Mouse (Mus musculus): ENCODE measurements around the gene Map2k5.

The Map2k5 gene

DNA sequence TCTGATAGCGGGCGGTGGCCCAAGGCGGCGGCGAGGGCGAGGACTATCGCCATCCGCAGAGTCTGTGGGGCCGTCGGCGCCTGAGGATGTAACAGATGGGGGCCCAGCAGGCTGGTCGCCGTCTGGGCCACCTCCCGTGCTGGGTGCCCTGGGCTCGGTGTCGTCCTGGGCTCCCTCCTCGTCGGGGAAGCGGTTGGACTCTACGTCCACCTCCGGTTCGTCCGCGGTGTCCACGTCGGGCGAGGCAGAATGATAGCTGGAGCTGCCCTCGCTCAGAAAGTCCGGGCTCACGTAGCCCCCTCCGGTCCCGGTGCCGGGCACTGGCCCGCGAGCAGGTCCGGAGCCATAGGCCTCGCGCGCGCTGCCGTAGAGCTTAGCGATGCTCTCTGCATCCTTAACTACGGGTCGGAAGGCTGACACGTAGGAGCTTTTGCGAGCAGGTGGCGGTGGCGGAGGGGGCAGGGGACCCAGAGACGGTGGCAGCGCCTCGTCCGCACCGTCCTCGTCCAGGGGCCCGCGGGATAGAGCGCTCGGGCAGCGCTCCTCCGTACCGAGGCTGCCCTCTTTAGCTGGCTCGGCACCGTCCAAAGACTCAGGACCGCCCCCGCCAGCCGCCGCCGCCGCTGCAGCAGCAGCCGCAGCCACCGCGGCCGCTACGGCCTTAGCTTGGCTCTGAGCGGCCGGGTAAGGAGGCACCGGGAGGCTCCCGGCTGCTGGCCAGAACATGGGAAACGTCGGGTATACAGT is 233.0 kb downstream of the Map2k5 start:
- no peak for DNase-seq

DNA sequence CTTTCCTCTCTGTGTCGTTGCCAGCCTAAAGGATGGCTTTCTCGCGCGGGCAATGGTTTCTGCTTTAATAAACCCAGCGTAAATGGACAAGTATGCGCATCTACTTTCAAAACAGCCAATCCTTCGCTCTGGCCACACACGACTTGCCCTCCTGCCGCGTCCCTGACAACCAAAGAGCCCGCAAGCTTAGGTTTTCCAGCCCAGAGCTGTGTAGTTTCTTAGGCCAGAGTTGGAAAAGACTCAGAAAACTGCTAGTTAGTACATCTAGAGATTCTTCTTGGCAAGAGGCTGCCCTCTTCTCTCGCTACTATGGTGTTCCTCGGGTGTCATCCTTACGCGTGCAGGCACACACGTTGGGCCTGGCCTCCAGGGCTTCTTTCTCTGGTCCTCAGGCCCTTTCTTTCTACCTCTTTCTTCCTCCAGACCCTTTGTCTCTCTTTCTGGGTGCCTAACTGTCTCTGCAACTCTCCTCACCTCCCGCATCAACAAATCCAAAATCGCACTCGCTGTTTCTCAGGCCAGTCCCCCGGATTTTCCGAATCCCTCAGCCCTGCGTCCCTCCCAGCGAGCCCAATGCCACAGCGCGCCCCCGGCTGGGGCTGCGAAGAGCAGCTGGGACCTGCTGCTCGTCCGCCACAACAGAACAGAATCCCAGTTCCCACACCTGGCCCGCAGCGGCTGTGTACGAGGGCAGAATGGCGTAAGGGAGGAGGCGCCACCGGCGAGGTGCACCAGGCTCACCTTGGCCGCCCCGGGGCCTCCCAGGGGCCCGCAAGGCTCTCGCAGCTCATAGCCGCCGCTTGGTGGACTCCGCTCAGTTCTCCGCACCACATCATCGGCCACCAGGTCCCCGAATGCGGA is 233.8 kb downstream of the Map2k5 start:
- DNase-seq: no peak

DNA sequence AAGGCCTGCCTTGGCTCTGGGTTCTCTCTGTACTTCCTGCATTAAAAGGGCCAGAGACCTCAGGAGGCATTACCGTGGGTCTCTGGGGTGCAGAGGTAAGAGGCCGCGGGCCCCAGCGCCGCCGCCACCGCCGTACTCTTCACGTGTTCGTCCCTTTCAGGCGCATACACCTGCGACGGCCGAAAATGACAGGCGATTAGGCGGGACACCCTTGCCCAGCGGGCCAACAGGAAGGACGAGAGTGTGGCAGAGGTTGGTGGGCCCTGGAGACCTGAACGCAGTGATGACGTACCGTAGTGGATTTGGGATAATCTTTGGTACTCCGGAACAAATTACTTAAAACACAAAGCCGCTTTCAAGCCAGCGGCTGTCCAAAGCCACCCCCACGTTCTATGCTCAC is 234.5 kb downstream of the Map2k5 start:
- no peak for DNase-seq

DNA sequence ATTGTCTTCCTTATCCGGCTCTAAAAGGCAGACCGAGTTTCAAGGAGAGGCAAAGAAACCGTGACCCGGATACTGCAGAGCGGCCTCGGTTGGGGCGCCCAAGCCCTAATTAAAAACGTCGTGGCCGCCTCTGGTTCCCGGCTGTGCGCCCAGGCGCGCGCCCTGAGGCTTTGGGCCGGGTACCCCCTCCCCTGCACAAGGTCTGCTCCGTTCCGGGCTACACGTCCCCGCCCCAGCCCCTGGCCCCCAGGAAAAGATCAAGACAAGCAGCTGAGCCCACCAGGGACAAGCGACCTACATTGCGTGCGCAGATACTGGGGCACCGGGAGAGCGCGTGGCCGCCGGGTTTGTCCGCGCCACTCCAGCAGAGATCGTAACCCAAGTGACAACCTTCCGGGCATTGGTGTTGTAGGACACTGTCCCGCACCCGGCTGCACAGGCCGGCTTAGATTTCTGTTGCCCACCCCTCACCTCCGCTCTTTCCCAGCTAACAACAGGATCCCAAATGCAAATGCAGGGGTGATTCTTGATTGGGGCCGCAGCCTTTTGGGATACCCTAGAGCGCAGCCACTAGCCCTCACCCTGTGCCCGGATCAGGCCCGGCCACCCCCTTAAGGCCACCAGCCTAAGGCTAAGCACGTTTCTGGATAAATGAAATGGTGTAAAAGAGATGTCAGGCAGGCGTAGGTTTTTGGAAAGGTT is 235.2 kb downstream of the Map2k5 start:
- DNase-seq: no peak

DNA sequence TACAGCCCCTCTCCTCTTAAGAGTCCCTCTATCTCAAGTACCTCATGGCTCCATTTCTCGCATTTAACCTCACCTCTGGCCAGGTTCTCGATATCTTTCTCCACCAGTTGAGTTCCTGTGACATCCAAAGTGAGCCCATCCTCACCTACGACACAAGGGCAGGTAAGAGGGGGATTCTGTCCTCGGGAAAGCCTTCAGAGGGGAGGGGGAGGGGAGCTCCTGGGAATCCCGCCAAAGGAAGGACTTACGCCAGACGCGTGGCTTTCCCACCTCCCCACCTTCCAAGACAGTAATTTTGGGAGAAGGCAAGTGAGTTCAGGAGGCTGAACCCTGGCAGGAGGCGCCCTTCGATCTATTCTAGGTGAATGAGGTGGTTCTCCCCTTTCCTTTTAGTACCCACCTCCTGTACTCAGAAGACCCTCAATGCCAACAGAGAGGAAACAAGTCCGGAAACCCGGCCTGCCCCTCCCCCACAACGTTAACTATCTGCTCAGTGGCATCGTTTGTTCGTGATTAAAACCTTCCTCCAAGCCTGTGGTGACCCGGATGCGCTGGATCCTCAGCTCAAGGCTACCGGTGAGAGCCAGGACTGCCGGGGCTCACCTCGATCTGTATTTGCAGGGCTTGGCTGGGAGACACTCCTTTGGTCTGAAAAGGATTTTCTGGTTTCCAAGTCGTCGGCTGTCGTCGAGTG is 235.9 kb downstream of the Map2k5 start:
- DNase-seq: no peak

DNA sequence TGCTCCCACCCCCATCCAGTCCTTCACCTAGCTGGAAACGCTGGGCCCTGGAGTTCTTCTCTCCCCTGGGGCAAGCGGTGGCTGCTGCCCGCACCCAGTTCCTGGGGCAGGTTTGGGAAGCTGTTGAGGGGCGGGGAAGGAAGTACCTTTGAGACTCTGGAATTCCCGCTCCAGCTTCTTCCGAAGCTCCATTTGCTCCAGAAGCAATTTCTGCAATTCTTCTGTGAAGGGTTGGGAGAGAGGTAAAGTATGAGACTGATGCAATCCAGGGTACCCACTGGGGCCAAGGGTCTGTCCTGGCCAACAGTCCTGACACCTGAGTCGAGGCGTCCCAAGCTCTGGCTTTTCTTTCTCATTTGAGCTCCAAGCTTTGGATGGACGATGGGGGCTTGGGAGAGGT is 237.5 kb downstream of the Map2k5 start:
- no peak for DNase-seq

DNA sequence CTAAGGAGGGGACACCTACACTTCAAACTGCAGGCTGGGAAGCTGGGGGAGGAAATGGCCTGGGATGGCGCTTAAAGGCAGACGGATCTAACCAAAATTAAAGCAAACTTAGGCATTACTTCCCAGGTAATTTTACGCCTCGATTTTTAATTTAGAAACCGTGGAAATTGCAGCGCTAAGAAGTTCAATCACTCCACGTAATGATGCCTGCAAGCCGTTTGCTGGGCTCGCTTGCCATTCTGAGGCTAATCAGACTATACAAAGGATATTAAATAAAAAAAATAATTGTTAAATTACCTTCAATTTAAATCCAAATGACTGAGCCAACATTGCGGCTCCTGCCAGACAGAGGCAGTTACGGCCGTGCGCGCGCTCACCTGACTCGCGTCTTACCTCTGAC is 238.0 kb downstream of the Map2k5 start:
- DNase-seq: no peak

DNA sequence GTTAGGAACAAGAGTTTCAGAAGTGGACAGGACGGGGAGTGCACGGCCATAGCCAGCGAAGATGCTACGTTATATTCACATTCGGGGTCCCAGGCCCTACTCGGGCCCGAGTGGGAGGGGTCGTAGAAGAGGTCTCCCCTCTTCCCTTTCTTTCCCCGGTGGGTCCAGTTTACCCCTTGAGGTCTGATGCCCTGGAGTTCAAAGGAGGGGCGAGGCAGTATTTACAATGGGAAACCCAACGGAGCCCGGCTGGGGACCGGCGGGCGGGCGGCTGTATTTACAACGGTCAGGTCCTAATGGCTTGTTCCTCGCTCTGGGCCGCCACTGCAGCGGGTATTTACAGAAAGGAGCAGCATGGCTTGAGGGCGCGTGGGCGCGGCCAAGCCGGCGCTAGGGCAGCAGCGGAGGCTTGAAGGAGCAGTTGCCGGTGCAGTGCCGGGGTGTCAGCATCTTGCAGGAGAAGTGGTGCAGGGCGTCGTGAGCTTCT is 239.2 kb downstream of the Map2k5 start:
- no peak for DNase-seq

DNA sequence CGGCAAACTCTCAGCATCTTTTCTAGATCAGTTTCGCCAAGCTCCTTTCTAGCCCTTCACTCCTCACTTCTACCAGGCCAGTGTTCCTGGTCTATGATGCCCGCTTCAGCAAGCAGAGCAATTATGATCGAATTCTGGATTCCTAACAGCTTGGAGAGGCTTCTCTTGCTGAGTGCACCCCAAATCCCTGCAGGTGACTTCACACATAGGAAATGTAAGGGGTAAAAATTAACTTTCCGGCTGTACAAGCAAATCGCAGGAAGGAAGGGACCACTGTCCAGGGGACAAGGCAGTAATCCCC is 240.1 kb downstream of the Map2k5 start:
- no peak for DNase-seq

DNA sequence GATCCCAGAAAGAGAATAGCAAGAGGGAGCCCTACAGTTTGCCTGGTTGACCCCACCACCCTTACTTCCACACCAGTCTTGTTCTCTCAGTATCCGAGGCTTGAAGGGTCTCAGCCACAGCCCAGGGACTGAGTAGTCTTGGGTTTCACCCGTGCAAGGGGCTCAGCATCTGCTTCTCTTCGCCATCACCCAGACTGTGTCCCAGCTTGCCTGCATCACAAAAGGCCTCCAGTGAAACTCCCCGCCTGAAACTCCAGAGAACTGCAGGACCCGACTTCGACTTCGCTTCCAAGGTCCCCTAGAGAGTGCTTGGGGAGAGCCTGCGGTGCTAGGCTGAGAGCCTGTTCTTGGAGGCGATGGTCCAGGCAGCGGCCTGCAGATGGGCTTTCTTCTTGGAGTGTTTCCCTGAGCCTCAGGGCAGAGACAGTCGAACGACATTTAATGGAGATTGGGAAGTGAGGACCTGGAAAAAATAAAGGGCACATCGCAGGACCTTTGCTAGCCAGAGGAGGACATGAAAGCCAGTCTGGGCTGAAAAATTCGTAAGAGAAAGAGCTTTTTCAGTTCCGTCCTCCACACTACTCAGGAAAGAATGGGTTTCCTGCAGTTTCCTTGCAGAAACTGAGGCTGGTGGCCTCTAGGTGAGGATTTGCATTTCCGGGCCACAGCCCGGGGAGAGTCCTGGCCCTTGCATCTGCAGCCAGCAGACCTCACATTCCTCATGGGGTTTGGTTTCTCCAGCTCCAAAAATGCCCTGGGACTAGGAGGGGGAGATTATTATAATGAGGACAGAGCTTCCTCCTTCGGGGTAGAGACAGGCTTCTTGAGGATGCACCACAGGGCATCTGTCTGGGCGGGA is 240.7 kb downstream of the Map2k5 start:
- DNase-seq: no peak

DNA sequence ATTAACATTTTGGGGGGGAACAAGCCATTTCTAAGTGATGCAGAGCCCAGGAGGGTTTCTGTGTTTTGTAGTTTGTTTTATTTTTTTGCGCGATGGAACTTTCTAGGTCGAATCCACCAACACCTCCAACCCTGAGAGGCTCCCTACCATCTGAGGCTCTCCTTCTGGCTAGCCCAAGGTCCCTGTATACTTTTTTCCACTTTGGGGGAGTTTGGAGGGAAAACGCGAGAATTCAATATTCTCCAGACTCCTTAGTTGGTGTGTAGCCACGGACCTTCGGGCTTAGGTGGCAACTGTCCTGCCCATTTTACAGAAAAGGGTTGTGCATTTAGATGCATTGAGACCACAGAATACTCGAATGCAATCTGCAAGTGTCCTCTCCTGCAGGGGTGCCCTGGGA is 241.5 kb downstream of the Map2k5 start:
- DNase-seq: no peak

DNA sequence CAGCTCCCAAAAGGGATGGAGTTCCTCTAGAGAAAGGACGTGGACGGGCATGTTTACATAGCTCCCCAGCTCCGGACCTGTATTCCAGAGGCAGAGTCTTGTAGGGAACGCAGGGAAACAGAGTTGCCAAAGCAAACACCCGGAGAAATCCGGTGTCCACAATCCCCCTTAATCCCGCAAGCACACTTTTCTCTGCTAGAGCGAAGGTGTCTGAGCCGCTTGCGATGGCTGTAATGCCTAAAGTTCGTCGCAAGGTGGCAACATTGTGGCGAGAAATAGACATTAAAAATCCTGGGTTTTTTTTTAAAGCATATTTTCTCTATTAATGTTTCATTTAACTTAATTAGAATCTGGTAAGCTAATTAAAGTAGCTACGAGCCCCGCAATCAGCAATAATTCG is 241.9 kb downstream of the Map2k5 start:
- no peak for DNase-seq

DNA sequence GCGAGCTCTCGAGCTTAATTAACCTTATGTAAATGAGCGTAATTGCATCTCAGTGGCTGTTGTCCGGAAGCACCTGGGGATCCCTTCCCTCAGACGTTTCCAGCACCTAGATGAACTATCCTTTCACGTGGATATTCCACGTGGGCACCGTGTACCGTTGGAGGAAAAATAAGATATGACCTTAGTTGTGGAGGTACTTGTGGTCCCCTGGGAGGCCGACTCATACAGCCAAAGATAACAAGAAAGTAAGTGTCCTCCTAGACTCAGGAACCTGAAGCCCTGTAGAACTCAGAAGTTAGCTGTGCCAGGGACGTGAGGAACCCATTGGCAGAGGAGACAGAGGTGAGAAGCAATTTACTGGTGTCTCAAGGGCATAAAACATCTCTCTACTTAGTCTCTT is 242.3 kb downstream of the Map2k5 start:
- no peak for DNase-seq

DNA sequence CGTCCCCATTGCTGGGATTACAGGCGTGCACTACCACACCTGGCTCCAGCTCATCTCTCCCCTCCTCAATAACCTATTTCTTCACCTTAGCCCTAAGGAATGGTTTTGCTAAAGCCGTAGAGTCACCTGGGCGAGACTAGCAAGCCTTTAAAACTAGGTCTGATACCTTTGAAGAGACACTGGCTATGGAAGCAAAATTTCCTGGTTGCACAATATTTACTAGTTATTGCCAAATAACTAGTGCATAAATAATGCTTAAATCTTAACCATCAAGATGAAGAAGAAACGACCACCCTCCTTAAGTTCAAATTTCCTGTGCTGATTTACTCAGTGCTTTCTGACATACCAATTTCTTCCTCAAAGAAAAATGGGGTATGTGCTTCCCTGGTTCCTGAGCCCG is 244.0 kb downstream of the Map2k5 start:
- no peak for DNase-seq

DNA sequence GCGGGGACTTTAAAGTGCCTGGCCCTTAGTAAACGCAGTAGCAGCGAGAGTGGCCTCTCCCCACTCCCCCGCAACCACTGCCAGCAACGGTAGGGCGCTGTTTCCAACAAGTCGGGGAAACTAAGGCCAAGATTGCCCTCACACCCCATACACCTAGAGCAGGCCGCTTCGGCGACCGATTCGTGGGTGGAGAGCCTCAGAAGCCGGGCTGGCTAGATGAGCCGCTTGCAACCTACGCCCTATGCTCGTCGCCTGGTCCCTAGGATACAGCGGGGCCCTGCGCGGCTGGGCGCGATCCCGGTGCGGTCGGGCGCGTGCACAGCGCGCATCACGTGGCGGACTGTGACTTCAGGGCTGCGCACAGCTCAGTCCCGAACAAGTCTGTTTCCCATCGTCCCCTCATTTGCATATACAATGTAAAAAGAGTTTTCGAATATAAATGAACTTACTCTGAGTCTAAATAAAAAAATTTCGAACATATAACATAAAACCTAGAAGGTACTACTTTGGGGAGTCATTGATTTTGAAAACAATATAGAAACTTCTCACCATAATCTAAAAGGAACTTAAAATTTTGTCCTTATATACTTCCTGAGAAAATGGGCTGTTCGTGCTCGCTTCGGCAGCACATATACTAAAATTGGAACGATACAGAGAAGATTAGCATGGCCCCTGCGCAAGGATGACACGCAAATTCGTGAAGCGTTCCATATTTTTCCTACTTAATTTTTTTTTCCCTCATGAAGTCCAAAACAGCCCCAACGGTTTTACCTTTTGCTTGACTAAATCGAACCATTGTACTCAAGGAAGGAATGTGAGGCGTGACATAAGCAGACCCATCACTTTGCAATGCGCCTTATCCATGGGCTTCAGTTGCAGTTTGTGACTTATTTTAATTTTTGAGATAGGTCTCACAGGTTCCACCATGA is 244.8 kb downstream of the Map2k5 start:
- DNase-seq: peak; percentile 96

DNA sequence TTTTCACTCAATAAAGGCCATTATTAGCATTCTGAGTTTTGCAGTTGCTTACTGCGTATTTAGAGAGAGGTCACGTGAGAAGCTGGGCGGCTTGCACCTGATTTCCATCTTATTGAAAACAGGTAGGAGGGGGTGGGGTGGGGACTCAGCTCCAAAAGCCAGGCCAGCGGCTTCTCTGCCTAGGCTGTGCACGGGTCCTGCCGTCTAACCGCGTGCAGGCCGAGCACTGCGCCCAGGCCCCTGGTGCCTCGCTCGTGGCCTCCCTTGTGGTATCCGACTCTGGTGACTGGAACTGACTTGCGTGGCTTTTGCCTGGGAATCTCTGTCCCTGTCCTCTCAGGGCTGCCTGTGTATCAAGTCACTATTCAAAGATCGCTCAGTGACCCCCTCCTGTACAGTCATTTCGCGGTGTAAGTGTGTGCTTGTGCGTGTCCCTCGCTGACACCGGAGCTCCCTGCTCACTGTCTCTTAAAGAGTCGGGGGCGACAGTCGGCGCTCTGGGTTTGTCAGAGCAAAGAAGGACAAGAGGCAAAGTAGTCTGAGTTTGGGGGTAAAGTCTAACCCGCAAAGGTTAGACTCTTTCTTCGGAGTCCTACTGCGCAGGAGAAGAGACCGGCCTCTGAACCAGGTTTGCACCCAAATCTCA is 245.6 kb downstream of the Map2k5 start:
- DNase-seq: peak; percentile 63

DNA sequence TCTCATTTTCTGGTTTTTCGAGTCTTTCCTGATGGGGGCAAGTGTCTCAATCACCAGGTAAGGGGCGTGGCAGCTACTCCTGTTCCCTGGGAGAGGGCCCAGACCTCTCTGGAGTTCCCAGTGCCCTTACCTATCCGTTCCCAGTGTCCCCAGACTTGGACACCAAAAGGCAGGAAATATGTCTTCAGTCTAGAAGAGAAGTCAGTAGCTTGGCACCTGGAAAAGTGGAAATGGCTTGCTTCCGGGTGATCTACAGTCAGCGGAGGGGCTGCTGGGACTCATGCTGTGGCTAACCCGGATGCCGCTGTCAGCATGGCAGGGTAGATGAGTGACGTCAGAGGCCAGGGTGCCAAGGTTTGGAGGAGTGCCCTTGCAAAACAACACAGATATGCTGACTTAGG is 248.1 kb downstream of the Map2k5 start:
- DNase-seq: peak; percentile 46

DNA sequence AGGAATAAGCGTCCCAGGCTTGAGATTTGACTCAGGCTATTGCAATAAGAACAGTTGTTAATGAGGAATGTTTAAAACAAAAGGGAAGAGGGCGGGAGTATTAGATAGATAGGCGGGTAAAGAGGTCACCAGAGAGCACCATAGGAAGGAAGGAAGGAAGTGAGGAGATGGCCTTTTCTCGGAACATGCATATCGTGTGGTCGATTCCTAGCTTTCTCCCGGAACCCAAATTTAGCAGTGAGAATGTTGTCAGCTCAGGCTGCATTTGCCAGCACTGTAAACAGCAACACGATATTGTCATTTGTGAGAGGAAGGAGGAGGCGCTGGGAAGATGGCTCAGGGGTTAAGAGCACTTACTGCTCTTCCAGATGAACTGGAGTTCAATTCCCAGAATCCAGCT is 253.2 kb downstream of the Map2k5 start:
- no peak for DNase-seq

DNA sequence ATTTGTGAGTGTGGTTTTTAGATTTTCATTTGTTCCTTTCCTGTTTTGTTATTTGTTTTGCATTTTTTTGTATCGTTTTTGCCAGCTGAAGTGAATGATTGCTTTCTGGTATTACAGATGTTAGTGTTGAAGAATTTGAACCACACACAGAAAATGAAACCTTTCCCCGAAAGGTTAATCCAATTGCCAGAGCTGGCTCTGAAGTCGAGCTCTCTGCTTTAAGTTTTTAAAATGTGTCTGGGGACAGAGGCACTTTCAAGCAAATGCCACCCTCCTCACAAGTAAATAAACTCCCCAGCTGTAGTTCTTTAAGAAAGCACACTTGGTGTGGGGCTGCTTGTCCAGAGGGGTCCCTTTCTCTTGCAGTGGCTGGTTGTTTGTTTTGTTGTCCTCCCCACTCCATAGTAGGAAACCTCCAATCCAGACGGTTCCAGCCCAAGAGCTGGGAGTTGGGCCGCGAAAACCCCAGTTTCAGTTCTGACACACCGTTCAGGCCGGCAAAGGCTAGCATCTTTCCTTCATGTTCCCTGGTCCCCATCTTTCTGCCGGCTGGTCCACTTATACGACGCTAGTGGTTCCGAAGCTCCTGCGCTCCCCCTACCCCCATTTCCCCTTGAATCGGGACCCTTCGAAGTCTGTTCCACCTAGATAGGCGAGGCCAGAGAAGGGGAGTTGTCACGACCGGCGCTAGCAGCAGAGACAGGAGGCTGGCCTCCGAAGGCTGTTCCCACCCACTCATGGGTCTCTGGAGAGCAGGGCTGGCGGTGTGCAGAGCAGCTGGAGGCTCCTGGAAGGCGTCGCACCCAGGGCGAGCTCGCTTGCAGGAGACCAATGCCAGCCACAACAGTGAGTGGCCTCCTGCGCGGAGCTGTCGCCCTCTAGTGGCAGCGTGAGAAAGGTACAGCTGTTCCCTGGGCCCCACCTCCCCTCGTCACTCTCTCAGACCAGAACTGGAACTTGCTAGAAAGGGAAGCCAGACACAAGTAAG is 254.0 kb downstream of the Map2k5 start:
- DNase-seq: peak; percentile 90
